Mouse (Mus musculus): ENCODE data around the gene Magi2.
"Not testable (repeated sequence)": the region's sequence is repeated elsewhere in the genome, so short reads cannot be mapped to it uniquely, and the experiment has no call there.

Gene Magi2

GRCm38 (mm10) chr5:19462541-19462940 is 235.7 kb downstream of the Magi2 start:
- DNase-seq, result no peak

- DNase-seq, result peak; percentile 55 to 59
These were observed 238.5 kb downstream of the Magi2 start for GRCm38 (mm10) chr5:19465383-19465782.

DNA sequence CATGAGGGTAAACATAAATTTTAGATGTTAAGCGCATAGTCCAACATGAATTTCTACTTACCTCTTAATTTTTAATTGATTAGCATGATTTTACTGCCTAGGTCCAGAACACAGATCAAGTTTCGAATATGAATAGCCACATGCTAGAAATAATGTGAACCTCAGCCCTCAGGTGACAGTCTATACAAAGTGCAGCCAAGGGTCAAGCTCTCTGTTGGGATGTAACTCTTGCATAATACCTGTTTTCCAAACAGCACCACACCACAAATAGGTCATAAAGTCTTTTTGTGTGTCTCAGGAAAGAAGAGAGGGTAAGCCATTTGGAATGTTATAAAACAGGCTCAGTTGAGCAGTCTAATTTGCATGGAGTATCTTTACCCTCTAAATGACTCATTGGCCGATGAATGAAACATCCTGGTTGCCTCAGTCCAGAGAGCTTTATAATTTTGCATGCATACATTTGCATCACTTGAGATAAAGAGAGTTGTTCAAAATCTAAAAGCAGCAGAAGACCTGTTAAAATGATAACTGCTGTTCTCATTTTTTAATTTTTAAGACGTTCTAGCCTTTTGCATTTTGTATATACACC is 246.1 kb downstream of the Magi2 start:
- DNase-seq, result no peak

GRCm38 (mm10) chr5:19482981-19483380 is 256.1 kb downstream of the Magi2 start:
- DNase-seq, result peak; percentile 79 to 83

DNA sequence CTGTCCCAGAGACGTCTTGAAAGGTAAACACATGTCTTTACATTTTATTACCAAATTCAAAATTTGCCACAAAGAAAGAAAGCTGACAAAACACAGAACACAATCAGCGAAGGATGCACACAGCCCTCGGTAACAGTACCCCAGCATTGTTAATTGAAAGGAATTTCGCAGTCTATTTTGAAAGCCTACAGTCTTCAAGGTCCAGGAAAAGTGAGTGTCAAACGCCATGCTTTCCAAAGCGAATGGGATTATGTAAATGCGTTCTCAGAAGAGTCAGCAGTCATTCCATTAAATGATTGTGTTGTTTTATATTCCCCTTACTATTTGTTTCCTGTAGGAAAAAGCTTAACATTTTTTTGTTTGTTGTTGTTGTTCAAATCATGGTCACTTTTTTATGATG is 261.1 kb downstream of the Magi2 start:
- DNase-seq, result no peak

- DNase-seq, result peak; percentile 43 to 59
These were observed 274.2 kb downstream of the Magi2 start for GRCm38 (mm10) chr5:19501005-19501404.

GRCm38 (mm10) chr5:19522168-19522567 is 295.3 kb downstream of the Magi2 start:
- peak; percentile 54 to 63 for DNase-seq

DNA sequence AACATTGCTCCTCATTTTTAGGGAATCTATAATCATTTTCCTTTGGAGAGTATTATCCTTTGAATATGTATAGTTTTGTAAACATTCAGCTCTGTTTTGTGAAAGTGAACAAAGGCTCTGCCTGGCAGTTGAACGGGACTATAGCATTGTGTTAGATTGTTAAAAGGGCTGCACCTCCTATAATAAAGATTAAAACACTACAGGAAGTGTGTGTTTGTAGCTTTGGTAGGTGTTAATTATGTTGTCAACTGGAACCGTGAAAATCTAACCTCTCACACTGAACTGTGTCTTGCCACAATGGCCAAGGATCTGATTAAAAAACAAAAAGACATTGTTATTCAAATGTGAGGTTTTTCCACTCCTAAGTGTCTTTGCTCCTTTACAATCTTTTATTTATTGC is 312.5 kb downstream of the Magi2 start:
- DNase-seq, result no peak

DNA sequence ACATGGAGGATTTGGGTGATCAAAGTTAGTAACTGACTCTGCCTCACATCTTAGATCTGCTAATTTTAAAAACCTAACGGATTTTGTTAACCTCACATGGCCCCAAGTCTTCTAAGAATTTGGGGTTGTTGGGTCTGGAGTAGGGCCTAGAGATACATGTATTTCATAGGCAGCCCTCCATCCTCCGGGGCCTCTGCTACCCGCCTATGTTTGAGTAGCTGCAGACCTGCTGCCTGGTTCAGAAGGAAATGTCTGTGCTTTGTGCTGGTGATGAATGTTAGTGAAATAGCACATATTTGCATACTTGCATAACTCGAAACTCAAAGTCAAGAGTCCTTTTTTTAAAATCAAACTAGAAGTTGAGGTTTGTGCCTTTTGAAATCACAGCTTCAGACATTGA is 319.6 kb downstream of the Magi2 start:
- DNase-seq, result no peak

DNA sequence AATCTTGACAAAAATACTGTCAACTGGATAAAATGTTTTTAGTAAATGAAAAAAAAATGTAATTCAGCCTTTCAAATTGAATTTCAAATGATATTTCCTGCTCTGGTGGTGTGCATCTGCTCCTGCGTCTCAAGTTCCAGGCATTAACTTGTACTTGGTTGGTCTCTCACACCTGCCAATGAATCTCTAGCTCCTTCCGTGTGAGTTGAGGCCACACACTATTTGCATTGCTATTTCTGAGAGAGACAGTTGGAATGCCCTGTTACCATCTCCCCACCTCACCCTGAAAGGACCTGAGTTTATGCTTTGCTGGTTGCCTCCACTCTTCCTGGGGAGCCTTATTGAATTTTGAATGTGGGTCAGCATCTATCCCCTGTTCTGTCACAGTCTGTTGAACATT is 320.1 kb downstream of the Magi2 start:
- no peak for DNase-seq

GRCm38 (mm10) chr5:19553510-19553909 is 326.7 kb downstream of the Magi2 start:
- DNase-seq, result no peak

- DNase-seq, result no peak
These were observed 338.8 kb downstream of the Magi2 start for GRCm38 (mm10) chr5:19565636-19566035.

GRCm38 (mm10) chr5:19566136-19566535 is 339.3 kb downstream of the Magi2 start:
- DNase-seq, result not testable (repeated sequence)

DNA sequence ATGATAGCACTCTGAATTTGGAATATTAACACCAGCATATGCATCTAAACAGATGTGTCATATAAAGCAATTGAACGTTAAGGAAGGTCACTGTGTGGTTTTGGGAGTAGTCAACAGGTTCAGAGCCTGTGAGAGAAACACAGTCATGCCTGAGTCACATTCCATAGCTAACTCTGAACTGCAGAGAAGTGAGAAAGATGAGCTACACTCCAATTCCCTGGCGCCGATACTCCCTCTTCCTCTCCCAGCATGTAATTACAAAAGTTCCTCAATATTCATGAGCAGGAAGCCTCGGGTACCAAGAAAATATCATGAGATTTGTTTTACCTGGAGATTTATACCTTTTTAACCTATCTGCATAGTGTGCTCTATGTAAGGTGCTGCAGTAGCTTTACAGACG is 380.9 kb downstream of the Magi2 start:
- DNase-seq, result no peak

- peak in 1 of 2 experiments; percentile 49 for DNase-seq
These were observed 385.0 kb downstream of the Magi2 start for GRCm38 (mm10) chr5:19611788-19612187.

DNA sequence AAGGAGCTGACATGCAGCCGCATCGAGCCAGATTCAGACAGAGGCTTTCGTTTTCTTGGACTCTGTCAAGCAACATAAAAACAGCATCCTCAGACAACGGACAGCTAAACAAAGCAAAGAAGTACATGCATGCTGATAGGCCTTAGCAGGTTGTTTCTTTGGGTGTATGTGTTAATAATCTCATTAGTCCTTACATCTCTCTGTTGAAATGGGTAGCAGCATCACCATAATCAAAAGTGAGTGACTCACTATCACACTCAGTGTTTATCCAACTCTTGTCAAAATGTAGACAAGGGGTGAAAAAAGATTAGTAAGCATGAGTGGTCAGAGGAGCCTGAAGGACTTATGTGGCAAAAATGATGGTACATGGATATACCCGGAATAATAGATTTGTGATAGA is 394.8 kb downstream of the Magi2 start:
- no peak for DNase-seq

GRCm38 (mm10) chr5:19633976-19634375 is 407.1 kb downstream of the Magi2 start:
- DNase-seq, result no peak

GRCm38 (mm10) chr5:19637789-19638188 is 411.0 kb downstream of the Magi2 start:
- no peak for DNase-seq

- DNase-seq, result no peak
These were observed 429.1 kb downstream of the Magi2 start for GRCm38 (mm10) chr5:19655986-19656385.

DNA sequence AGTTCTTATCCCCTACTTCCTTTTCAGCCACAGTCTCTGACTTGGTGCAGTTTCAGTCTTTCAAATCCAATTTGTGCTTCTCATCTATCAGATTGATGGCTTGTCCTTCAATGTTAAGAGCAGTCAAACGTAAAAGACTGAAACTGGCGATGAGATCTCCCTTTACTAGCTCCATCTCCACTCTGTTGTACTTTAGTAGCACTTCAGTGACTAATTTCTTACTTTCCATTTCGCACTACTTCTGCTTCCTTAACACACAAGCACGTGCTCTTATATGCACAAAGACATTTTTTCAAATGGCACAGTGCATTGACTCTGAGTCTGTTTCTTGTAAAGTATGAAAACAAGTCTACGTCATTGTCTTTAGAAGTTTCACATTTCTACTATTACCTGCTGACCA is 439.6 kb downstream of the Magi2 start:
- DNase-seq, result no peak

DNA sequence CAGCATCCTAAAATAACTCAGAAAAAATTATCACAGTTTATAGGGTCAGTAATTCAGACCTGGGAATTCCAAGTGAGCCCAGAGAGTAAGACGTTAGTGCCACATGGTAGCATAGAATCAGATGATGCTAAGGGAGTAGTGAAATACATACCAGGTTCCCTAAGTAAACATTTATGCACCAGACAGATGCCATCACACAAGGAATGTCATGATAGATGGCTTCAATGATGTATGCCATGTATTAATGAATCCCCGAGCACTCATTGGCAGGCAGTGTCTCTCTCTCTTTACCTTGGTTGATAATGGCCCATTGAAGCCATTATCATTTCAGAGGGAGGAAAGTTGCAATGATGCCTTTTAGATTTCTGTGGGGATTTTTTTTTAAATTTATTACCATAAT is 490.5 kb downstream of the Magi2 start:
- no peak for DNase-seq

DNA sequence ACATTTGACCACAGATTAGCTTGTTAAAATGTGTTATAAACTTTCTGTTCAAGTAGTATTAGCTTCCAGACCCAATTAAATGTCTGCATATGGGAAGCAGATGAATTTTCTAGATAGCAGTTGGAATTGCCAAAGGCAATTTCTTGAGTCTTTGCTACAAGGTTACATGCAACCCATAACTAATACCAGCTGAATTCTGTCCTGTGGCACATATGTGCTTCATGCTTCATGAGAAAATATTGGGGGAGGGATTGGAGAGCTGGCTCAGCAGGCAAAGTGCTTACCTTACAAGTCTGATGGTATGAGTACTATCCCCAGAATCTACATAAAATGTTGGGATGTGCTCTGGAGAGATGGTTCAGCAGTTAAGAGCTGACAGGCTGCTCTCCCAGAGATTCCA is 499.4 kb downstream of the Magi2 start:
- no peak for DNase-seq

DNA sequence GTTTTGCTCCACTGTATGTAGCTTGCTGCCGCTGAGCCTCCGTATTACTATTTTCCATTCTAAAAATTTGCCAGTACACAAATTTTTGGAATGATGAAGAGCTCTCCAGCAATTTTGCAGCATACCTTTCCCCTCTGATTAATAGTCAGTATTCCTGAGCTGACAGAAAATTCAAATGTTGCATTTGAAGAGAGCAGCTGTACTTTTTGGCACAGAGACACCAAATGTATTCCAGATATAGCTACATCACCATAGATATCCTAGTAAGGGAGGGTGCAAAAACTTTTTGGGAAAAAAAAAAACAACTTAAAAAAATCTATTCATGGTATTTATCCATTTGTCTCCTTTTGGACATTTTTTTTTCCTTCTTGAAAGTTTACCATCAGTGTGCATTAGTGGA is 518.5 kb downstream of the Magi2 start:
- DNase-seq, result no peak

- no peak for DNase-seq
These were observed 519.1 kb downstream of the Magi2 start for GRCm38 (mm10) chr5:19745916-19746315.

DNA sequence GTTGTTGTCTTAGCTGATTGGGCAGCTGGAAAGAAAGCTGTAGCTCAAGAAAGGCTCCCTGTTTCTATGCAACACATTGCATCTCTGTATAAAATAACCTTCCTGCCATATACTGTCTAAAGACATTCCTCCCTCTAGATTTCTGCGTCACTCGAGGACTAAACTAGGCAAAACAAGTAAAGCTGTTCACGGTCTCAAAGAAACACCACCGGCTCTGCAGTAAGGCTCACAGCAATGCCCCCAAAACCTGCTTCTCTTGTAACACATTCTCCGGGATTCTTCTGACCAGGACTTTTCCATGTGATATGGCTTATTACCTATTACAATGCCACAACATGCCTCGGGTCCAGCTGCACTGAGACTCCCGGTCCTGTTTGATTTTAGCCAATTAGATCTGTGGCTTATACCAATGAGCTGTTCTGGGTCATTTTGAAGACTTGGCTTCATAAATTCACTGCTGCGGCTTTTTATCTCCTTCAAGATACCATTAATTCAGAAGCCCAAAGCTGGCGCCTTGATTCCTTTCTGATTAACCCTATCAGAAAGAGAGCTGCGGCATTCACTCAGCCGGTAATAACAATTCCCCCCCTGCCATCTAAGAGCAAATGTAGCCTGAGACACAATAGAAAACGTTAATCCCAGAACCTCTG is 520.2 kb downstream of the Magi2 start:
- no peak for DNase-seq
